Mouse (Mus musculus) testis, postnatal 10 days (tissue): ENCODE results near the gene Papss2.
A peak's percentile ranks its signal among the peaks of the same experiment; 100 is the strongest.
"Not testable (repeated sequence)": the region's sequence is repeated elsewhere in the genome, so short reads cannot be mapped to it uniquely, and the experiment has no call there.

ENCODE experiments used
- DNase-seq: peaks from one replicate; pipeline ENCODE4 v3.0.0; 2021; ENCODE audit warnings: low spot score

Gene Papss2

GRCm38 (mm10) chr19:32638276-32638903, 42.8 kb downstream of the Papss2 start:
- DNase-seq, result no peak

GRCm38 (mm10) chr19:32641535-32641934, 45.9 kb downstream of the Papss2 start:
- DNase-seq, result no peak

- no peak for DNase-seq
Measured at GRCm38 (mm10) chr19:32641995-32642394, 46.4 kb downstream of the Papss2 start.

- no peak for DNase-seq
Measured at GRCm38 (mm10) chr19:32643642-32644041, 48.1 kb downstream of the Papss2 start.

- no peak for DNase-seq
Measured at GRCm38 (mm10) chr19:32645939-32646338, 50.3 kb downstream of the Papss2 start.

- no peak for DNase-seq
Measured at GRCm38 (mm10) chr19:32646382-32646781, 50.8 kb downstream of the Papss2 start.

- DNase-seq, result no peak
Measured at GRCm38 (mm10) chr19:32648019-32648571, 52.5 kb downstream of the Papss2 start.

GRCm38 (mm10) chr19:32651046-32651445, 55.5 kb downstream of the Papss2 start:
- no peak for DNase-seq

GRCm38 (mm10) chr19:32653122-32653521, 57.5 kb downstream of the Papss2 start:
- no peak for DNase-seq

GRCm38 (mm10) chr19:32653630-32654362, 58.2 kb downstream of the Papss2 start:
- DNase-seq, result peak; percentile 50

GRCm38 (mm10) chr19:32659346-32659745, 63.8 kb downstream of the Papss2 start:
- DNase-seq, result no peak

GRCm38 (mm10) chr19:32662936-32663335, 67.3 kb downstream of the Papss2 start:
- DNase-seq, result no peak

GRCm38 (mm10) chr19:32665243-32665642, 69.7 kb downstream of the Papss2 start:
- no peak for DNase-seq

- not testable (repeated sequence) for DNase-seq
Measured at GRCm38 (mm10) chr19:32667830-32668229, 72.2 kb downstream of the Papss2 start.

- no peak for DNase-seq
Measured at GRCm38 (mm10) chr19:32675766-32676165, 80.2 kb downstream of the Papss2 start.

- no peak for DNase-seq
Measured at GRCm38 (mm10) chr19:32680894-32681293, 85.3 kb downstream of the Papss2 start.

- no peak for DNase-seq
Measured at GRCm38 (mm10) chr19:32683081-32683480, 87.5 kb downstream of the Papss2 start.

- no peak for DNase-seq
Measured at GRCm38 (mm10) chr19:32687721-32688120, 92.1 kb downstream of the Papss2 start.

GRCm38 (mm10) chr19:32688227-32688626, 92.6 kb downstream of the Papss2 start:
- not testable (repeated sequence) for DNase-seq

- no peak for DNase-seq
Measured at GRCm38 (mm10) chr19:32689724-32690123, 94.1 kb downstream of the Papss2 start.

GRCm38 (mm10) chr19:32696674-32697073, 101.1 kb downstream of the Papss2 start:
- DNase-seq, result no peak

GRCm38 (mm10) chr19:32702191-32702590, 106.6 kb downstream of the Papss2 start:
- DNase-seq, result no peak

GRCm38 (mm10) chr19:32708996-32709395, 113.4 kb downstream of the Papss2 start:
- no peak for DNase-seq
